Mouse (Mus musculus) kidney, adult 2 months (tissue): ENCODE measurements around the gene Lrrc3c. TPM values are rescaled to one million over a fixed set of nuclear protein-coding genes. Genes with fewer than 3 reads are reported as not detected.
"Not testable (repeated sequence)": the region's sequence is repeated elsewhere in the genome, so short reads cannot be mapped to it uniquely, and the experiment has no call there.

Experiments
- DNase-seq: peaks from one replicate; pipeline ENCODE4 v3.0.0; 2021
- H3K27ac ChIP-seq: fragments of 200-500 bp; 2 replicates; pipeline ENCODE4 v1.5.1; 2012; ENCODE audit warnings: low read depth, low read length, control low read depth, inconsistent platforms; ENCODE audit not compliant: insufficient read depth
- H3K27me3 ChIP-seq: fragments of 200-500 bp; replicated peaks from 2 replicates; pipeline ENCODE4 v1.6.1; 2012; ENCODE audit warnings: mild to moderate bottlenecking, moderate library complexity, low read length, inconsistent platforms; ENCODE audit not compliant: control insufficient read depth, insufficient read depth
- H3K36me3 ChIP-seq: fragments of 200-500 bp; 2 replicates; pipeline ENCODE4 v1.6.1; 2012; ENCODE audit warnings: mild to moderate bottlenecking, moderate library complexity, low read length, inconsistent platforms; ENCODE audit not compliant: control insufficient read depth, insufficient read depth
- H3K4me1 ChIP-seq: fragments of 200-500 bp; 2 replicates; pipeline ENCODE4 v1.6.1; 2011; ENCODE audit warnings: low read length; ENCODE audit not compliant: control insufficient read depth, insufficient read depth
- H3K4me3 ChIP-seq: fragments of 200-500 bp; 2 replicates; pipeline ENCODE4 v1.5.1; 2011; ENCODE audit warnings: mild to moderate bottlenecking, low read depth, low read length, control low read depth; ENCODE audit not compliant: insufficient read depth
- CTCF ChIP-seq: fragments of 200-500 bp; conservative IDR thresholded peaks from 2 replicates; pipeline ENCODE4 v1.5.1; 2011; ENCODE audit warnings: low read depth, mild to moderate bottlenecking, control low read depth, low read length, moderate library complexity, mixed read lengths; ENCODE audit not compliant: insufficient read depth, insufficient read length
- POLR2A ChIP-seq: fragments of 200-500 bp; IDR thresholded peaks from one replicate; pipeline ENCODE4 v1.6.1; 2011; ENCODE audit warnings: low read depth, low read length, control low read depth
- WGBS: fragments of 180-500 bp; shearing (Covaris S2); methylation state at CpG from one replicate; pipeline ENCODE4 v1.1.7; 2018; 5-methylcytosine and 5-hydroxymethylcytosine counted together
- polyA plus RNA-seq: library from polyadenylated mRNA; depleted of rRNA; stranded (reverse); fragments of >200 nt; gene quantifications from 2 replicates; pipeline ENCODE4 v1.2.3, GENCODE M21; 2012

The Lrrc3c gene
- polyA plus RNA-seq, 1 experiment: not detected

DNA sequence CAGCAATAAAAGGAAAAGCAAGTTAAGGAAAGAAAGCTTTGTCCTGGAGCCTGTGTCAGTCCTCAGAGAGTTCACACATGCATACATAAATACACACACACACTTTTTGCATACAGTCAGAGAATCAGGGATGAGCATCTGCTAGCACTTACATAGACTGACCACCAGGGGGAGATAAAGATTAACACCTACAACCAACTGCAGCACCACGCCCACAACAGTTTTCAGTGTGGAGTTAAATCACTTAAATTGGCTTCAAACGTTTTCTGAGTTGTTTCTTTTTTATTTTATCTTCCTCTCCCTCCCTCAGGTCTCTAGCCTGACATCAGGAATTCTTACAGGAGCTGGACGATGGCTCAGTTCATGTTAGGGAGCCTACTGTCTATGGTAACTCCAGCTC, 8.7 kb downstream of the Lrrc3c start:
- H3K27me3 ChIP-seq: 0 out of 2 replicates have a peak, but pooled peaks cover 1% of the 10 kb centered on the region
- no peaks in the 10 kb centered on the region for H3K4me1 ChIP-seq
- H3K27ac ChIP-seq: no peak overlapping the region
- no peak overlapping the region for H3K4me3 ChIP-seq
- TF ChIP-seq CTCF: peak; percentile 27; the same call in 1 of the 2 replicates
- no peak for TF ChIP-seq POLR2A
- 8% methylated on average over 3 of the region's 3 CpGs for WGBS
- H3K36me3 ChIP-seq: no peaks in the 10 kb centered on the region
- peak; percentile 62 for DNase-seq

- TF ChIP-seq CTCF (no peak), POLR2A (no peak)
- Histone ChIP-seq H3K36me3 (no peaks in the 10 kb centered on the region), H3K27me3 (no peaks in the 10 kb centered on the region), H3K27ac (no peak overlapping the region), H3K4me1 (no peaks in the 10 kb centered on the region), H3K4me3 (no peak overlapping the region)
- WGBS: 93% methylated on average over 13 of the region's 13 CpGs
- DNase-seq: no peak
Measured at GRCm38 (mm10) chr11:98620791-98621190, 22.7 kb downstream of the Lrrc3c start.

DNA sequence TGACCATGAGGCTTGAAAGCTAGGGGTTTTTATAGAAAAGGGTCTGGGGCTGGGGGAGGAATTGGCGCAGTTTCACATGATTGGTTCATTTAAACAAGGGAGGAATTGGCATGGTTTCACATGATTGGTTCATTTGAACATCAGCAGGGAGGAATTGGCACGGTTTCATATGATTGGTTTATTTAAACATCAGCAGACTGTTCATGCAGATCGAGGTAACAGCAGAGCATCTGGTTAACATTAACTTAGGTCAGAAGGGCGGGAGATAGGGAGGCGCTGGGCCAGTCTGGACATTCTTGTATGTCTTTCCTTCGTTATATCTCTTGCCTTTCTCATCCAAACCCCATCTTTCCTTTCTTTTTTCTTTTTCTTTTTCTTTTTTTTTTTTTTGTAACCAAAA, 25.9 kb downstream of the Lrrc3c start:
- not testable (repeated sequence) for H3K4me3 ChIP-seq, H3K27me3 ChIP-seq, H3K27ac ChIP-seq, H3K36me3 ChIP-seq, H3K4me1 ChIP-seq
- DNase-seq: peak; percentile 55
- 50% methylated on average over 6 of the region's 6 CpGs for WGBS

GRCm38 (mm10) chr11:98624381-98624780, 26.3 kb downstream of the Lrrc3c start:
- H3K27ac ChIP-seq, DNase-seq: not testable (repeated sequence)
- WGBS: 94% methylated on average over 2 of the region's 2 CpGs

GRCm38 (mm10) chr11:98625611-98626410, 27.7 kb downstream of the Lrrc3c start, which contains the start of the genes Gm12355 and Gsdma3:
Gm12355 (minus strand) TSS chr11:98625661.
Gsdma3 (plus strand) TSS chr11:98626360.
- Histone ChIP-seq H3K4me1 (no peaks in the 10 kb centered on the region), H3K4me3 (no peak within 1 kb of the TSS), H3K36me3 (no peaks in the 10 kb centered on the region), H3K27ac (no peak within 1 kb of the TSS), H3K27me3 (no peaks in the 10 kb centered on the region)
- 87% methylated on average over 10 of the region's 10 CpGs for WGBS
- TF ChIP-seq CTCF (no peak), POLR2A (no peak)
- no peak for DNase-seq

More at GRCm38 (mm10) chr11:98624381-98624780, 26.3 kb downstream of the Lrrc3c start:
- H3K36me3 ChIP-seq, H3K4me1 ChIP-seq, H3K4me3 ChIP-seq, H3K27me3 ChIP-seq: not testable (repeated sequence)

- WGBS: 98% methylated on average over 3 of the region's 3 CpGs
- no peak for DNase-seq
- Histone ChIP-seq H3K4me3 (no peak overlapping the region), H3K4me1 (no peaks in the 10 kb centered on the region), H3K36me3 (no peaks in the 10 kb centered on the region), H3K27me3 (no peaks in the 10 kb centered on the region), H3K27ac (no peak overlapping the region)
- TF ChIP-seq CTCF: no peak
- TF ChIP-seq POLR2A: no peak
Measured at GRCm38 (mm10) chr11:98628706-98629105, 30.6 kb downstream of the Lrrc3c start.

DNA sequence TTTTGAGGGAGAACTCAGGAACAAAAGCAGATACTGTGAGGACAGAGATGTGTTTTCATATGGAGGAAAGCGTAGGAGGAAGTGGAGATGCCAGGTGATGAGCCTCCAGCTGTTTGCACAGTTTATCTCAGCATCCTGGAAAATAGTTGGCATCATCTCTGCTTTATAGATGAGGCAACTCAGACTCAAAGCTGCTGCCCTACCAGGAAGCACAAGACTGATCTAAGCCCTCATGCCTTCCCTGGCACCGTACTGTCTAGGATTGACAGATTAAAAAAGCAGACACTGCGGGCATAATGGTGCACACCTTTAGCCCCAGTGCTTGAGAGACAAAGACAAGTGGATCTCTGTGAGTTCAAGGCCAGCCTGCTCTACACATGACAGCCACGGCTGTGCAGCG, 32.6 kb downstream of the Lrrc3c start:
- Histone ChIP-seq H3K4me1 (no peaks in the 10 kb centered on the region), H3K36me3 (no peaks in the 10 kb centered on the region), H3K4me3 (no peak overlapping the region), H3K27ac (no peak overlapping the region), H3K27me3 (no peaks in the 10 kb centered on the region)
- no peak for TF ChIP-seq CTCF
- no peak for TF ChIP-seq POLR2A
- no peak for DNase-seq
- 86% methylated on average over 5 of the region's 5 CpGs for WGBS

DNA sequence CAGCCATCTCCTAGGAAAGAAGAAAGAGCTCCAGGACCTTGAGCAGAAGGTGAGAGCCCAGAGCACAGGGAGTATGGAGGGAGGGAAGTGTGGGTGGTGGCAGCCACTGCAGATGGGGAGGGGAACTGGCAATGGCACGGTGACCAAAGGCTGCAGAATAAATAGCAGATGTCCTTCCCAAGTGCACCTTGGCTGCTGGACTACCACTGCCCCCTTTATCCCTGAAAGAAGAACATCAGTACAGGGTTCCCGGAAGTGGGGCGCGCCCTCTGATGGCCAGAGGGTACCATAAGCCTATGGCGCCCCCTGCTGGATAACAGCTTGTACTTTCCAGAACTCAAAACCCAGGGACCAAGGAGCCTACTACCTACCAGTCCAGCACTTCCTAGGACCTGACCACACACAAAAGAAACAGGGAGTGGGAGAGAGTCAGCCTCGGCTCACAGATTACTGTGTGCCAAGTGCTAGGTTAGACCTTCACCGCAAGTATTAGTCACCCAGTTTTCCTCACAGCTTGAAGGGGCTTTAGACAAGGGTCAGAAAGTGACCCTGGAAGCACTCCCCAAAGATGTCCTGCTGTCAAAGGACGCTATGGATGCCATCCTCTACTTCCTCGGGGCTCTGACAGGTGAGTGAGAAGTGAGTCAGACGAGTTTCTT, 37.4 kb downstream of the Lrrc3c start:
- 31% methylated on average over 10 of the region's 10 CpGs for WGBS
- not testable (repeated sequence) for H3K27me3 ChIP-seq, H3K36me3 ChIP-seq, H3K27ac ChIP-seq, H3K4me3 ChIP-seq, H3K4me1 ChIP-seq
- peak; percentile 36 for DNase-seq
- peak; percentile 26 for TF ChIP-seq CTCF
